Mouse (Mus musculus) heart, postnatal 0 days (tissue): Measurements from ENCODE around the gene Doc2g. TPM values are rescaled to one million over a fixed set of nuclear protein-coding genes. Genes with fewer than 3 reads are reported as not detected.

Source experiments
- ATAC-seq: fragments of 200-750 bp; cut with Nextera tagmentation; 2 replicates; pipeline ENCODE4 v1.8.0; 2017; ENCODE audit warnings: low read depth, moderate number of reproducible peaks, moderate library complexity; ENCODE audit not compliant: insufficient read depth
- DNase-seq: peaks from one replicate; pipeline ENCODE4 v3.0.0-alpha.2; 2016; ENCODE audit warnings: low spot score
- H3K27ac ChIP-seq: fragments of 300-500 bp; sonication (generic); 2 replicates; pipeline ENCODE4 v1.5.1; 2014; ENCODE audit warnings: low read depth, mild to moderate bottlenecking
- H3K27me3 ChIP-seq: fragments of 300-500 bp; sonication (generic); 2 replicates; pipeline ENCODE4 v1.6.1; 2014; ENCODE audit warnings: low read length, mixed read lengths; ENCODE audit not compliant: control insufficient read depth, insufficient read depth
- H3K36me3 ChIP-seq: fragments of 300-500 bp; sonication (generic); replicated peaks from 2 replicates; pipeline ENCODE4 v1.6.1; 2014; ENCODE audit warnings: low read length, mixed read lengths; ENCODE audit not compliant: control insufficient read depth, insufficient read depth
- H3K4me1 ChIP-seq: fragments of 300-500 bp; sonication (generic); 2 replicates; pipeline ENCODE4 v1.6.1; 2014; ENCODE audit warnings: antibody characterized with exemption; ENCODE audit not compliant: control insufficient read depth, insufficient read depth
- H3K4me2 ChIP-seq: fragments of 300-500 bp; sonication (generic); 2 replicates; pipeline ENCODE4 v1.6.1; 2014; ENCODE audit warnings: low read depth, mild to moderate bottlenecking, low read length, moderate library complexity
- H3K4me3 ChIP-seq: fragments of 300-500 bp; sonication (generic); 2 replicates; pipeline ENCODE4 v1.5.1; 2014; ENCODE audit warnings: low read depth, low read length
- H3K9ac ChIP-seq: fragments of 300-500 bp; sonication (generic); replicated peaks from 2 replicates; pipeline ENCODE4 v1.6.1; 2014; ENCODE audit warnings: low read depth, low read length, mixed read lengths
- H3K9me3 ChIP-seq: fragments of 300-500 bp; sonication (generic); replicated peaks from 2 replicates; pipeline ENCODE4 v1.6.1; 2016; ENCODE audit warnings: low read length; ENCODE audit not compliant: control insufficient read depth
- CTCF ChIP-seq: IDR thresholded peaks from 2 replicates; pipeline ENCODE4 v1.5.1; 2016; ENCODE audit warnings: antibody characterized with exemption, control low read depth, low read depth
- EP300 ChIP-seq: IDR thresholded peaks from 2 replicates; pipeline ENCODE4 v1.6.1; 2016; ENCODE audit warnings: antibody characterized with exemption, low read depth
- WGBS: fragments of 180-500 bp; shearing (Covaris S2); extraction: QIAGEN DNeasy Blood & Tissue Kit; methylation state at CpG from one replicate; pipeline ENCODE4 v1.1.7; 2014; 5-methylcytosine and 5-hydroxymethylcytosine counted together
- polyA plus RNA-seq: library from polyadenylated mRNA; unstranded; fragments of >200 nt; fragmentation: Nextera tagmentation; extraction: Ambion mirVana; gene quantifications from 2 replicates; pipeline ENCODE4 v1.2.1, GENCODE M21; 2015
- total RNA-seq: library from RNA; depleted of rRNA; stranded (reverse); fragments of >200 nt; gene quantifications from 2 replicates; pipeline ENCODE4 v1.2.3, GENCODE M21; 2014; ENCODE audit warnings: low replicate concordance

Doc2g gene
- total and polyA plus RNA-seq, 2 experiments from 2014 or later: 116 to 202 TPM

DNA sequence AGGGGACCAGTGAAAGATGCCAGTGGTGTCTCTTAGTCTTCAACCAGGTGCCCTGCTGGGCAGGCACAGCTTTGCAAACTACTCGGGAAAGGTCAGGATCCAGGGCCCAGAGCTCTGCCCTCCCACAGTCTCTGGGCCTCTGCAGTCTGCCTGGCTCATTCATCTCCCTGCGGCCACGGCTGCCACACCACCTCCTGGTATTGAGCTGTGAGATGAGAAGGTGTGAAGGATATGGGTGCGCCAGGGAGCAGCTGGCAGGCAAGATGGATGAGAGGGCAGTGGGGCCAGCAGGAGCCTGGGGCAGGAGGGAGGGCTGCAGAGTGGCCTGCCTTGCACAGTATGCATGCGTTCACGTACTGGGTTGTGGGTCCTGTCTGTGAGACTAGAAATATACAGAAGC lies 12.3 kb upstream of the Doc2g start:
- TF ChIP-seq EP300 (no peak), CTCF (no peak)
- no peak for ATAC-seq
- Histone ChIP-seq H3K9ac (no peak overlapping the region; the same call in 1 of the 2 replicates), H3K36me3 (no peaks in the 10 kb centered on the region), H3K4me3 (no peak overlapping the region), H3K27ac (no peak overlapping the region), H3K27me3 (no peaks in the 10 kb centered on the region), H3K4me2 (no peak overlapping the region), H3K4me1 (peaks cover 14% of the 10 kb centered on the region), H3K9me3 (no peaks in the 10 kb centered on the region)
- 59% methylated on average over 6 of the region's 6 CpGs for WGBS
- no peak for DNase-seq

DNA sequence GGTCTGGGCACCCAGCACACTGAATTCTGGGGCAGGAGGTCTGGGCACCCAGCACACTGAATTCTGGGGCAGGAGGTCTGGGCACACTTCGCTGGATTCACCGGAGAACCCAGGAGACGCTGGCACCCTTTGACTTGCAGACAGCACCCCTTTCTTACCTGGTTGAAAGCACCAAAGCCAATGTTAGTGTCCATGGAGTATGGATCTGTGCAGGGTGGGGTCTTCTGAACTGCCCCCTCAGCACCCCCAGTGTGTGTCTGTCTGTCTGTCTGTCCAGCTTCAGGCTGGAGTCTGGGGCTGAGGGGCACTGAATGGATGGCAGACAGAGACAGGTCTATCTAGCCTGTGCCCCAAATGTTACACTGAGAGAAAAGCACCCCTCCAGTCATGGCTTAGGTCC lies 11.6 kb upstream of the Doc2g start:
- H3K9ac ChIP-seq: no peak overlapping the region
- no peaks in the 10 kb centered on the region for H3K27me3 ChIP-seq
- TF ChIP-seq EP300 (no peak), CTCF (no peak)
- ATAC-seq (no peak), DNase-seq (no peak)
- H3K36me3 ChIP-seq: no peaks in the 10 kb centered on the region
- 93% methylated on average over 3 of the region's 3 CpGs for WGBS
- H3K4me2 ChIP-seq: no peak overlapping the region
- H3K27ac ChIP-seq: no peak overlapping the region
- no peak overlapping the region for H3K4me3 ChIP-seq
- H3K4me1 ChIP-seq: peaks cover 7% of the 10 kb centered on the region
- H3K9me3 ChIP-seq: no peaks in the 10 kb centered on the region

DNA sequence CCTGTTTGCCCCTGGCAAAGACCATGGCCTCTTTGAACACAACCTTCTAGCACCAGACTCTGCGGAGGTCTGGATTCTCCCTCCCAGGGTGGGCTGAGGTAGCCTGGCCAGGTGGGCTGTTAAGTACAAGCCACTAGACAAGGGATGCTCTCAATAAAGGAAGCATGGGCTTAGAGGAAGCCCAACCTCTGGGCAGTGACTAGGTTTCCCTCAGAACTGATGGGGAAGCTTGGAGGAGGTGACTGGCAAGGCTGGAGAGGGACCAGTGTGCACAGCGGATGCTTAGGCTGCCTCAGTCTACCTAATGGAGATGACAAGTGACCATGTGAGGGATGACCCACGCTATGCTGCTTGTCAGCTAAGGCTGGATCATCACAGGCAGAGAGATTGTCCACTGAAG lies 11.1 kb upstream of the Doc2g start:
- no peaks in the 10 kb centered on the region for H3K36me3 ChIP-seq
- no peak overlapping the region for H3K4me3 ChIP-seq
- no peaks in the 10 kb centered on the region for H3K9me3 ChIP-seq
- no peak for TF ChIP-seq CTCF
- TF ChIP-seq EP300: no peak
- H3K9ac ChIP-seq: no peak overlapping the region
- H3K4me2 ChIP-seq: no peak overlapping the region
- H3K27ac ChIP-seq: no peak overlapping the region
- no peaks in the 10 kb centered on the region for H3K27me3 ChIP-seq
- DNase-seq (no peak), ATAC-seq (no peak)
- 80% methylated on average over 3 of the region's 3 CpGs for WGBS
- H3K4me1 ChIP-seq: peaks cover 3% of the 10 kb centered on the region; the same call in 1 of the 2 replicates

DNA sequence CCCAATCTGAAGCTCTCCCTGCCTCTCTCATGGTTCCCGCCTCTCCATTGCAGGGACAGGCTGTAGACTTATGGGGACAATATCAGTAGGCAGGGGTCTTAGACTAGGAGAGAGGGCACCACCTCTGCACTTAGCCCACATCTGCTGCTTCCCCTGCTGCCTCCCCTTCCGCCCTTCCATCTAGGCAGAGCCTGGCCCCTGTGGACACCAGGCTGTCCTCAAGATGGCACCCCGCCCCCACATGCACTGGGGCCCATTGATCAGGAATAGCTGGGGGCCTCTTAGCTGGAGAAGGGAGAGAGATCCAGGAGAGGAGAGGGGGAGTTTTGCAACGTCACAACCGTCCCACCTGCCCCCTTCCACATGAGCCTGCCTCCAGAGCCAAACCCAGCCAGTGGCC lies 10.7 kb upstream of the Doc2g start, which contains the start of gene Tbx10:
Gene Tbx10, plus strand, starts transcription at position 337 of the 400 bp plus-strand sequence.
- no peaks in the 10 kb centered on the region for H3K9me3 ChIP-seq
- no peaks in the 10 kb centered on the region for H3K4me1 ChIP-seq
- no peak within 1 kb of the TSS for H3K4me3 ChIP-seq
- H3K27ac ChIP-seq: no peak within 1 kb of the TSS
- no peaks in the 10 kb centered on the region for H3K36me3 ChIP-seq
- H3K9ac ChIP-seq: no peak within 1 kb of the TSS
- TF ChIP-seq CTCF (no peak), EP300 (no peak)
- ATAC-seq (no peak), DNase-seq (no peak)
- H3K27me3 ChIP-seq: no peaks in the 10 kb centered on the region
- 48% methylated on average over 5 of the region's 5 CpGs for WGBS
- H3K4me2 ChIP-seq: no peak within 1 kb of the TSS

DNA sequence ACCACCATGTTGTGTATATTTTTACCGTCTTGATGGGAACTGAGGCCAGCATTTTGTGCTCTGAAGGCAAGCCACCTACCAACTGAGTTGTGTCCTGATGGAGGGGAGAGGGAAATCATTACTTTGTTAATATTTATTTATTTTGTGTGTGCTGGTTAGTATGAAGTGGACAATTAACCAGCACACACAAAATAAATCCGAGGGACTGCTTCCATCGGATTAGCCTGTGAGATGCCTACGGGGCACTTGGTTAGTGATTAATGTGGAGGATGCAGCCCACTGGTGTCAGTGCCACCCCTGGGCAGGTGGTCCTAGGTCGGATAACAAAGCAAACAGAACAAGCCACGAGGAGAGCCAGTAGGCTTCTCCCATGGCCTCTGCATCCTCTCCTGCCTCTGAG lies 8.2 kb upstream of the Doc2g start:
- Histone ChIP-seq H3K9me3 (no peaks in the 10 kb centered on the region), H3K36me3 (no peaks in the 10 kb centered on the region), H3K4me2 (no peak overlapping the region), H3K4me1 (0 out of 2 replicates have a peak, but pooled peaks cover 4% of the 10 kb centered on the region), H3K4me3 (no peak overlapping the region), H3K27ac (no peak overlapping the region), H3K9ac (no peak overlapping the region), H3K27me3 (no peaks in the 10 kb centered on the region)
- no peak for TF ChIP-seq EP300
- TF ChIP-seq CTCF: no peak
- 73% methylated on average over 6 of the region's 6 CpGs for WGBS
- ATAC-seq: no peak
- DNase-seq: no peak

DNA sequence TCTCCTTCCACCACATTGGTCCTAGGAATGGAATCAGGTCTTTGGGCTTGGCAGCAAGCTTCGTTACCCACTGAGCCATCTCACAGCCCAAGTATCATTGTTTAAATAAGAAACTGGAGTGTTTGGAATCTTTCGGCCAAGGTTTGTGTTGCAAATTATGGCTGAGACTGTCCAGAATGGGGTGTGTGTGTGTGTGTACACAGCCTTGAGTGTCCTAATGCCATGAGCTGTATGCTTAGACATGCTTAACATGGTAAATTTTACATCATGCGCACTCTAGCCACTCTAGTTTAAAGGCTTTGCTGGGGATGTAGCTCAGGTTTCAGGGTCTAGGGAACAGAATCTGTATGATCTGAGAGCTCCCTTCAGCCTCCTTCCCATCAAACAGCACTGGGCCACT lies 7.6 kb upstream of the Doc2g start:
- DNase-seq: no peak
- no peaks in the 10 kb centered on the region for H3K9me3 ChIP-seq
- H3K9ac ChIP-seq: no peak overlapping the region
- H3K4me1 ChIP-seq: 0 out of 2 replicates have a peak, but pooled peaks cover 4% of the 10 kb centered on the region
- TF ChIP-seq CTCF (no peak), EP300 (no peak)
- no peak overlapping the region for H3K4me2 ChIP-seq
- H3K36me3 ChIP-seq: no peaks in the 10 kb centered on the region
- no peaks in the 10 kb centered on the region for H3K27me3 ChIP-seq
- ATAC-seq: no peak
- 95% methylated on average over 3 of the region's 3 CpGs for WGBS
- H3K4me3 ChIP-seq: no peak overlapping the region
- no peak overlapping the region for H3K27ac ChIP-seq
